Mouse (Mus musculus): ENCODE results near the gene Prrt1.
A peak's percentile ranks its signal among the peaks of the same experiment; 100 is the strongest.

Gene Prrt1

GRCm38 (mm10) chr17:34597566-34598095 lies 31.7 kb upstream of the Prrt1 start, which contains the start of gene Ager:
TSS of gene Ager (plus strand) at chr17:34597862.
- DNase-seq (ENCODE audit: low read depth in 1 of 2, low spot score in 2 of 2): no peak

GRCm38 (mm10) chr17:34599891-34600290 lies 29.4 kb upstream of the Prrt1 start:
- no peak for DNase-seq (ENCODE audit: low read depth in 1 of 2, low spot score in 2 of 2)

- DNase-seq (ENCODE audit: low read depth in 1 of 2, low spot score in 2 of 2): no peak
Measured at GRCm38 (mm10) chr17:34601796-34602195, 27.5 kb upstream of the Prrt1 start.

- peak; percentile 92 to 96 for DNase-seq (ENCODE audit: low read depth in 1 of 2, low spot score in 2 of 2)
Measured at GRCm38 (mm10) chr17:34603375-34604060, 25.8 kb upstream of the Prrt1 start, which contains the start of gene Rnf5. TSS of gene Rnf5 (minus strand) at chr17:34603690.

GRCm38 (mm10) chr17:34604061-34604508 lies 25.2 kb upstream of the Prrt1 start, which contains the start of gene Agpat1:
TSS of gene Agpat1 (plus strand) at chr17:34604262.
- peak; percentile 93 to 95 for DNase-seq (ENCODE audit: low read depth in 1 of 2, low spot score in 2 of 2)

GRCm38 (mm10) chr17:34604511-34605237 lies 24.7 kb upstream of the Prrt1 start:
- DNase-seq (ENCODE audit: low read depth in 1 of 2, low spot score in 2 of 2): no peak

GRCm38 (mm10) chr17:34605609-34606008 lies 23.7 kb upstream of the Prrt1 start:
- peak; percentile 68 to 79 for DNase-seq (ENCODE audit: low read depth in 1 of 2, low spot score in 2 of 2)

GRCm38 (mm10) chr17:34606186-34607039 lies 22.9 kb upstream of the Prrt1 start:
- DNase-seq (ENCODE audit: low read depth in 1 of 2, low spot score in 2 of 2): no peak

GRCm38 (mm10) chr17:34607997-34608396 lies 21.3 kb upstream of the Prrt1 start:
- DNase-seq (ENCODE audit: low read depth in 1 of 2, low spot score in 2 of 2): no peak

GRCm38 (mm10) chr17:34611050-34611449 lies 18.3 kb upstream of the Prrt1 start:
- no peak for DNase-seq (ENCODE audit: low read depth in 1 of 2, low spot score in 2 of 2)

- DNase-seq (ENCODE audit: low read depth in 1 of 2, low spot score in 2 of 2): no peak
Measured at GRCm38 (mm10) chr17:34613054-34613645, 16.2 kb upstream of the Prrt1 start.

- DNase-seq (ENCODE audit: low read depth in 1 of 2, low spot score in 2 of 2): no peak
Measured at GRCm38 (mm10) chr17:34613830-34614229, 15.5 kb upstream of the Prrt1 start.

- DNase-seq (ENCODE audit: low read depth in 1 of 2, low spot score in 2 of 2): no peak
Measured at GRCm38 (mm10) chr17:34615871-34616270, 13.5 kb upstream of the Prrt1 start, which contains the start of gene Egfl8. TSS of gene Egfl8 (minus strand) at chr17:34615971.

- DNase-seq (ENCODE audit: low read depth in 1 of 2, low spot score in 2 of 2): peak; percentile 53 to 63
Measured at GRCm38 (mm10) chr17:34618999-34619398, 10.3 kb upstream of the Prrt1 start.

- no peak for DNase-seq (ENCODE audit: low read depth in 1 of 2, low spot score in 2 of 2)
Measured at GRCm38 (mm10) chr17:34621006-34621405, 8.3 kb upstream of the Prrt1 start.

GRCm38 (mm10) chr17:34623161-34623560 lies 6.2 kb upstream of the Prrt1 start:
- DNase-seq (ENCODE audit: low read depth in 1 of 2, low spot score in 2 of 2): no peak

GRCm38 (mm10) chr17:34624981-34625380 lies 4.4 kb upstream of the Prrt1 start:
- DNase-seq (ENCODE audit: low read depth in 1 of 2, low spot score in 2 of 2): no peak

GRCm38 (mm10) chr17:34626062-34626772 lies 3.1 kb upstream of the Prrt1 start:
- no peak for DNase-seq (ENCODE audit: low read depth in 1 of 2, low spot score in 2 of 2)

GRCm38 (mm10) chr17:34626773-34627092 lies 2.6 kb upstream of the Prrt1 start:
- no peak for DNase-seq (ENCODE audit: low read depth in 1 of 2, low spot score in 2 of 2)

Measured in monocyte, adult 2 months (primary cell).